Mouse (Mus musculus) right cerebral cortex, postnatal 36 days (tissue): Measurements from ENCODE around the gene Rflna.
A peak's percentile ranks its signal among the peaks of the same experiment; 100 is the strongest.

Source experiments
- DNase-seq, 2 experiments: peaks; one replicate each; pipeline ENCODE4 v3.0.0; 2022; ENCODE audit warnings: low spot score in 2 of 2, mixed read lengths in 1 of 2

The Rflna gene

DNA sequence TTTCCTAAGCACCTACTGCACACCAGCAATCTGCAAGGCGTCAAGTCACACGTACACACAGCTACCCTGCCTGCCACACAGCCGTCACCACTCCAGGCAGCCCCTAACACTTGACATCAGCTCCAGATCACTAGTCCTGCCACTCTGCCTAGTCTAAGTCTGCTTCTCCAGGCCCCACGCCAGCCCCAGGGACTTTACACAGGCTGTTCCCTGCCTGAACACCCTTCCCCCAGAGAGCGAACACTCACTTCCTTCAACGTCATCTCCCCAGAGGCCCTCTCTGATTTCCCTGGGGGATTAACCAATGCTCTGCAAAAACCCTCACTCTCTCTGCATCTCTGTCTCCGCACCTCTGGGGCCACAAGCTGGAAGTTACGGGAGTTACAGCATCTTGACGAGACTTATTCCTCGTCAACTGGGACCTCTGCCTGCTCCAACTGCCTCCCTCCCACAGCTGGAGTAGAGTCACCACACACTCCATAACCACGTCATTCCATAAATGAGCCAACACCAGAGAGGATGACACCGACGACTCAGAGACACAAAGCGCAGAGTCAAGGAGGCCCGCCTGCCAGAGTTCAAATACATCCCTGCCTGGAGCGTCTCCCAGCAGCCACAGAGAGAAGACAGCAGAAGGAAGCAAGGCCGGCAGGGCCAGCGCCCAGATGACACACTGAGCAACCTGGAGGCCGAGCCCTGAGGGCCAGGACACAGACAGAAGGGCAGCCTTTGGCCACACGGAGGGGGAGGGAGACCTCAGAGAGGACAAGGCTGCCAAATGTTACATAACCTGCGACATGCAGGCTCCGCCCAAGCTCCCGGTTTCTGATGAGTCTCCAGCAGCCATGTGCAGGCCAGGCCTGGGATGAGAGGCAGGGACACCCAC lies 49.8 kb downstream of the Rflna start:
- DNase-seq: peak in 1 of 2 experiments; percentile 37

- DNase-seq: no peak
Observed at GRCm38 (mm10) chr5:125053661-125054060, 50.6 kb downstream of the Rflna start.

DNA sequence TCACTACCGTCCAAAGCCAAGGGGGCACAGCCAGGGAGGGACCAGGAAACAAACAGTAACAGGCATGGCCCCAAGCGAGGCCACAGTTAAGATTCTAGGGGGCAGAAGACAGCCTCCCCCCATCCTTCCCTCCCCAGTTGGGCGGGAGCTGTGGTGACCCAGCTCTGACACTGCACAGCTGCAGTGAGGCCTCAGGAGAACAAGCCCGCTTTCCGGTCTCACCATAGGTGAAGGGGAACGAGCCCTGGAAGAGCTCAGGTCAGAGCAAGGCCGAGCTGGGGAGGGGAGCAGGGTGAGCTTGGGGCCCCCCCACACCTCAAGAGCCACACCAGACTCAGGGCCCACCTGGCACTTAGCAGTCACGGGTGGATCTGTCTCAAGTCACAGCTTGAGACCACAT lies 52.9 kb downstream of the Rflna start:
- DNase-seq: no peak

DNA sequence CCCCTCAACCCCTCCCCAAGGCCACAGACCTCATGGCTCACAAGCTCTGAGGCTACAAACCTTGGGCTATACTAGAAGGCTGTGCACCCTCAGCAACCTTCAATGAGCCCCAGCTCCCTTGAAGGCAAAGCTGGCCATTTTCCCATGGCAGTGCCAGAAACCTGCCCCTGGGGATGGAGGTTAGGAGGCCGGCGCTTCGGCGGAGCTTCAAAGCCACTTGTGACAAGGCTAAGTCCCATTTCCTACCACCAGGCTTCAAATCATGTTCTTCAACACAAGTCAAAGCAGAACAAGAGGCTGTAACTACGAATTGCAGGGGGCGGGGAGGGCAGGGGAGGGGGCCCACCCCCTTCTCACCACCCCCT lies 53.3 kb downstream of the Rflna start:
- DNase-seq: no peak

- no peak for DNase-seq
Observed at GRCm38 (mm10) chr5:125056696-125057554, 53.9 kb downstream of the Rflna start.

DNA sequence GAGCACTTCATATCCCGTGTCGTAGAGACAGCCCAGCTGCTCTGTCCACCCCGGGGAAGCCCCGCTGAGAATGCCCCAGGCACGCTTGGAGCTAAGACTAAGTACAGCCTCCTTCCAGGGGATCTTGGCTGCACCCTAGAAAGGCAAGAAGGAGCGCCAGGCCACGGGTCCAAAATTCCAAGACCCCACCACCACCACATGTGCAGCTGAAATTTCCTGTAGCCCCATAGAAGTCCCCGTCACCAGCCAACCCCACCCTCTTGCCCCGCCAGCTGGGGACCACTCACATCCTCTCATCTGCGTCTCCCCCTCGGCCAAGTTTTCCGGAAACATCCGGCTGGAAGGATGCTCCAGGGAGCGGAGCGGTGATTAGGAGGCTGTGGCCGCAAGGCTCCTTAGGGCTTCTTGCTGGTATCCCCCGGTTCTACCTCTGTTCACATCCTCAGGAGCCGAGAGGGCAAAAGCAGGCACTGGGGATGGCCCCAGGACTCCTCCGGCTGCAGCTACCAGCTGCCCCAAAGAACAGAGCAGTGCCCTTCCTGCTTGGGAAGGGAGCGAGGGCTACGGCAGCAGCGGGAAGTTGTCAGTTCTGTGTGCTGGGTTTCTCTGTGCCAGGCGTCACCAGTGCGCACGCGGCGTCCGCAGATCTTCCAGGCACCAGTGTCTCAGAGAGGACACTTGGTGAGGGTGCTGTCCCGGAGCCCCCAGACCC lies 54.7 kb downstream of the Rflna start:
- no peak for DNase-seq

- DNase-seq: peak; percentile 70 to 80
Observed at GRCm38 (mm10) chr5:125058267-125058668, 55.2 kb downstream of the Rflna start.
